Mouse (Mus musculus) adipocyte (in vitro differentiated cells): ENCODE results near the gene Bad.
"Not testable (repeated sequence)": the region's sequence is repeated elsewhere in the genome, so short reads cannot be mapped to it uniquely, and the experiment has no call there.

Experiments used
- DNase-seq: peaks from one replicate; pipeline ENCODE4 v3.0.0-alpha.2; 2016; ENCODE audit warnings: low spot score

Bad gene

GRCm38 (mm10) chr19:6941372-6942248 lies at the start of gene Bad:
Bad (plus strand) TSS chr19:6941861.
- DNase-seq: peak; percentile 96

GRCm38 (mm10) chr19:6892512-6892911 lies 49.1 kb upstream of the Bad start:
- DNase-seq: no peak

- no peak for DNase-seq
These were observed 47.8 kb upstream of the Bad start for GRCm38 (mm10) chr19:6893731-6894451.

GRCm38 (mm10) chr19:6895608-6896305 lies 45.9 kb upstream of the Bad start:
- DNase-seq: not testable (repeated sequence)

GRCm38 (mm10) chr19:6899641-6900040 lies 42.0 kb upstream of the Bad start:
- no peak for DNase-seq

- DNase-seq: no peak
These were observed 38.6 kb upstream of the Bad start for GRCm38 (mm10) chr19:6903031-6903430.

- no peak for DNase-seq
These were observed 36.8 kb upstream of the Bad start for GRCm38 (mm10) chr19:6904846-6905245.

- peak; percentile 54 for DNase-seq
These were observed 36.0 kb upstream of the Bad start for GRCm38 (mm10) chr19:6905498-6906159.

GRCm38 (mm10) chr19:6906199-6906598 lies 35.5 kb upstream of the Bad start:
- DNase-seq: no peak

- DNase-seq: no peak
These were observed 34.6 kb upstream of the Bad start for GRCm38 (mm10) chr19:6907094-6907493.

GRCm38 (mm10) chr19:6907811-6908540 lies 33.7 kb upstream of the Bad start:
- peak; percentile 69 for DNase-seq

- DNase-seq: peak; percentile 46
These were observed 32.6 kb upstream of the Bad start for GRCm38 (mm10) chr19:6909021-6909420.

- peak; percentile 98 for DNase-seq
These were observed 32.0 kb upstream of the Bad start, which contains the start of the genes Trmt112 and Prdx5 for GRCm38 (mm10) chr19:6909507-6910289. Trmt112 (plus strand) TSS chr19:6909698. Prdx5 (minus strand) TSS chr19:6910106.

- peak; percentile 67 for DNase-seq
These were observed 31.4 kb upstream of the Bad start for GRCm38 (mm10) chr19:6910306-6910705.

GRCm38 (mm10) chr19:6911101-6912074 lies 30.3 kb upstream of the Bad start:
- DNase-seq: no peak

GRCm38 (mm10) chr19:6912205-6912970 lies 29.3 kb upstream of the Bad start:
- DNase-seq: no peak

- DNase-seq: no peak
These were observed 28.6 kb upstream of the Bad start for GRCm38 (mm10) chr19:6913036-6913435.

- no peak for DNase-seq
These were observed 27.7 kb upstream of the Bad start for GRCm38 (mm10) chr19:6913991-6914390.
